Mouse (Mus musculus) myocyte (in vitro differentiated cells): Measurements from ENCODE around the gene Fbn1. TPM values are rescaled to one million over a fixed set of nuclear protein-coding genes. Genes with fewer than 3 reads are reported as not detected.

Experiments used
- H3K27me3 ChIP-seq: one replicate; pipeline ENCODE4 v1.6.1; 2011; ENCODE audit not compliant: control insufficient read depth, insufficient read depth, insufficient read length
- H3K36me3 ChIP-seq: one replicate; pipeline ENCODE4 v1.6.1; 2011; ENCODE audit not compliant: control insufficient read depth, insufficient read depth
- H3K4me2 ChIP-seq: one replicate; pipeline ENCODE4 v1.6.1; 2011; ENCODE audit warnings: low read depth, control low read depth
- H3K4me3 ChIP-seq: one replicate; pipeline ENCODE4 v1.5.1; 2011; ENCODE audit warnings: mild to moderate bottlenecking, control low read depth, moderate library complexity
- H3K79me2 ChIP-seq: one replicate; pipeline ENCODE4 v1.6.1; 2011; ENCODE audit not compliant: control insufficient read depth, insufficient read depth
- H3ac ChIP-seq: one replicate; pipeline ENCODE4 v1.6.1; 2011; ENCODE audit not compliant: control insufficient read depth, insufficient read length
- CEBPB ChIP-seq: IDR thresholded peaks from 2 replicates; pipeline ENCODE4 v1.6.1; 2011; ENCODE audit warnings: mild to moderate bottlenecking, moderate library complexity; ENCODE audit not compliant: poor library complexity, insufficient read depth, severe bottlenecking
- E2F4 ChIP-seq: IDR thresholded peaks from one replicate; pipeline ENCODE4 v1.6.1; 2011; ENCODE audit warnings: mild to moderate bottlenecking, control low read depth, moderate library complexity; ENCODE audit not compliant: insufficient read depth
- MAX ChIP-seq: IDR thresholded peaks from one replicate; pipeline ENCODE4 v1.6.1; 2011; ENCODE audit warnings: low read depth, mild to moderate bottlenecking, control low read depth
- MYOD1 ChIP-seq, 3 experiments: IDR thresholded peaks; one replicate each; pipeline ENCODE4 v1.6.1; 2011; ENCODE audit warnings: control low read depth in 2 of 3, low read depth in 2 of 3, mild to moderate bottlenecking in 2 of 3, moderate library complexity in 1 of 3; ENCODE audit not compliant: insufficient read length in 2 of 3, control insufficient read depth in 1 of 3
- MYOG ChIP-seq, 3 experiments: IDR thresholded peaks; one replicate each; pipeline ENCODE4 v1.6.1; 2011; ENCODE audit warnings: control low read depth in 2 of 3, low read depth in 2 of 3, mild to moderate bottlenecking in 2 of 3; ENCODE audit not compliant: insufficient read length in 2 of 3, control insufficient read depth in 1 of 3, insufficient read depth in 1 of 3
- POLR2A ChIP-seq: IDR thresholded peaks from one replicate; pipeline ENCODE4 v1.6.1; 2011; ENCODE audit warnings: low read depth, mild to moderate bottlenecking, control low read depth, moderate library complexity; ENCODE audit not compliant: insufficient read length
- POLR2AphosphoS2 ChIP-seq: IDR thresholded peaks from one replicate; pipeline ENCODE4 v1.6.1; 2011; ENCODE audit warnings: low read depth, control low read depth; ENCODE audit not compliant: insufficient read length
- REST ChIP-seq: IDR thresholded peaks from one replicate; pipeline ENCODE4 v1.6.1; 2011; ENCODE audit warnings: mild to moderate bottlenecking, control low read depth, moderate library complexity; ENCODE audit not compliant: insufficient read depth, insufficient read length
- SRF ChIP-seq: IDR thresholded peaks from one replicate; pipeline ENCODE4 v1.6.1; 2011; ENCODE audit warnings: low read depth; ENCODE audit not compliant: control insufficient read depth, insufficient read length
- TCF12 ChIP-seq: IDR thresholded peaks from one replicate; pipeline ENCODE4 v1.6.1; 2011; ENCODE audit warnings: mild to moderate bottlenecking, control low read depth; ENCODE audit not compliant: poor library complexity, insufficient read depth, severe bottlenecking
- TCF3 ChIP-seq: IDR thresholded peaks from one replicate; pipeline ENCODE4 v1.6.1; 2011; ENCODE audit warnings: low read depth, control low read depth; ENCODE audit not compliant: insufficient read length
- USF1 ChIP-seq: IDR thresholded peaks from one replicate; pipeline ENCODE4 v1.6.1; 2011; ENCODE audit warnings: low read depth, mild to moderate bottlenecking, control low read depth, moderate library complexity
- polyA plus RNA-seq: library from polyadenylated mRNA; unstranded; fragments of >200 nt; fragmentation: generic; extraction: Trizol; gene quantifications from one replicate; pipeline ENCODE4 v1.2.1, GENCODE M21; 2012; ENCODE audit warnings: missing spikeins

The Fbn1 gene
- polyA plus RNA-seq, 1 experiment: 125 TPM

GRCm38 (mm10) chr2:125321071-125321470 is 186.7 kb downstream of the Fbn1 start:
- Histone ChIP-seq H3ac (no peak overlapping the region), H3K79me2 (no peaks in the 10 kb centered on the region), H3K36me3 (peaks cover 40% of the 10 kb centered on the region), H3K4me2 (no peak overlapping the region), H3K27me3 (no peaks in the 10 kb centered on the region), H3K4me3 (no peak overlapping the region)
- TF ChIP-seq TCF12 (no peak), USF1 (no peak), REST (no peak), POLR2AphosphoS2 (no peak)

DNA sequence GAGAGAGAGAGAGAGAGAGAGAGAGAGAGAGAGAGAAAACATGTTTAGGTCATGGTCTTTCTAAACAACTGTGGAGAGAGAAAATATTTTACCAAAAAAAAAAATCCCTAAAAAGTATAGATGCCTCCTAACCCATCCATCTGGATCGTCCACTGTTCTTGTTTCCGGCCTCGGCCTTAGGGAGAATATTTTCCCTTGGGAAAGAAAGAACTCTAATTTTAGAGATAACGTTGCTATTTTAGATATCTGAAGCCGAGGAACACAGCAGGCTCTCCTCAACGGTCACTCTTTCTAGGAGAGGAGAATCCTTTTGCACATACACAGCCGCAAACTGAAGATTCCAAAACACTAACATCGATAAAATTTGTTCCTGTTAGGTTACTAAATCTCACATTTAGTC is 188.1 kb downstream of the Fbn1 start:
- Histone ChIP-seq H3K27me3 (no peaks in the 10 kb centered on the region), H3K79me2 (no peaks in the 10 kb centered on the region), H3ac (no peak overlapping the region), H3K36me3 (peaks cover 41% of the 10 kb centered on the region), H3K4me2 (no peak overlapping the region), H3K4me3 (no peak overlapping the region)
- TF ChIP-seq USF1 (no peak), SRF (no peak), E2F4 (no peak), TCF3 (no peak), POLR2AphosphoS2 (no peak), REST (no peak), MYOG (IDR thresholded peaks at IDR 0.05; ENCODE audit: control insufficient read depth in 1 of 3, insufficient read depth in 1 of 3, insufficient read length in 2 of 3, low read depth in 2 of 3) (no peak)

GRCm38 (mm10) chr2:125318371-125319061 is 189.3 kb downstream of the Fbn1 start:
- TF ChIP-seq REST (no peak), CEBPB (peak; percentile 96), USF1 (no peak), MYOD1 (IDR thresholded peaks at IDR 0.05; ENCODE audit: control insufficient read depth in 1 of 3, insufficient read length in 2 of 3, low read depth in 2 of 3) (peak in 1 of 3 experiments; percentile 11)
- H3K4me3 ChIP-seq: no peak overlapping the region
- H3K79me2 ChIP-seq: no peaks in the 10 kb centered on the region
- H3K27me3 ChIP-seq: no peaks in the 10 kb centered on the region
- H3K4me2 ChIP-seq: peak overlapping the region; percentile 49
- no peak overlapping the region for H3ac ChIP-seq
- peaks cover 38% of the 10 kb centered on the region for H3K36me3 ChIP-seq

DNA sequence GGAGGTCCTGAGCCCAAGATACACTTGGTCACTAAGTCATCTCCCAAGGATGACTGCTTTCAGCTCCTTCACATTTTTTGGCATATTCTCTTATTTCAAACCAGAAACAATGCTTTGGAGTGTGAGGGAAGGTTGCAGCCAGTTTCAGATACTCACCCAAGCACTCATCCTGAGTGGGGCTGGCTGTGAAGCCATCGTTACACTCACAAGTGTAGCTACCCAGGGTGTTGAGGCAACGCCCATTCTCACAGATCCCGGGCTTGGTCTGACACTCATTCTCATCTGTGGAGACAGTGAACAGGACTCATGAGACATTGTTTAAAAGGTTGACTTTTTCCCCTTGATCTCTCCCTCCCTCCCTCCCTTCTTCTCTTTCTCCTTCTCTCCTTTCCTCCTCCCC is 192.6 kb downstream of the Fbn1 start:
- H3K4me2 ChIP-seq: no peak overlapping the region
- H3K79me2 ChIP-seq: no peaks in the 10 kb centered on the region
- H3K27me3 ChIP-seq: no peaks in the 10 kb centered on the region
- TF ChIP-seq MYOG (IDR thresholded peaks at IDR 0.05; ENCODE audit: control insufficient read depth in 1 of 3, insufficient read depth in 1 of 3, insufficient read length in 2 of 3, low read depth in 2 of 3) (no peak), SRF (no peak), CEBPB (no peak), POLR2A (no peak), MYOD1 (IDR thresholded peaks at IDR 0.05; ENCODE audit: control insufficient read depth in 1 of 3, insufficient read length in 2 of 3, low read depth in 2 of 3) (no peak)
- H3ac ChIP-seq: no peak overlapping the region
- H3K36me3 ChIP-seq: peaks cover 42% of the 10 kb centered on the region
- no peak overlapping the region for H3K4me3 ChIP-seq

DNA sequence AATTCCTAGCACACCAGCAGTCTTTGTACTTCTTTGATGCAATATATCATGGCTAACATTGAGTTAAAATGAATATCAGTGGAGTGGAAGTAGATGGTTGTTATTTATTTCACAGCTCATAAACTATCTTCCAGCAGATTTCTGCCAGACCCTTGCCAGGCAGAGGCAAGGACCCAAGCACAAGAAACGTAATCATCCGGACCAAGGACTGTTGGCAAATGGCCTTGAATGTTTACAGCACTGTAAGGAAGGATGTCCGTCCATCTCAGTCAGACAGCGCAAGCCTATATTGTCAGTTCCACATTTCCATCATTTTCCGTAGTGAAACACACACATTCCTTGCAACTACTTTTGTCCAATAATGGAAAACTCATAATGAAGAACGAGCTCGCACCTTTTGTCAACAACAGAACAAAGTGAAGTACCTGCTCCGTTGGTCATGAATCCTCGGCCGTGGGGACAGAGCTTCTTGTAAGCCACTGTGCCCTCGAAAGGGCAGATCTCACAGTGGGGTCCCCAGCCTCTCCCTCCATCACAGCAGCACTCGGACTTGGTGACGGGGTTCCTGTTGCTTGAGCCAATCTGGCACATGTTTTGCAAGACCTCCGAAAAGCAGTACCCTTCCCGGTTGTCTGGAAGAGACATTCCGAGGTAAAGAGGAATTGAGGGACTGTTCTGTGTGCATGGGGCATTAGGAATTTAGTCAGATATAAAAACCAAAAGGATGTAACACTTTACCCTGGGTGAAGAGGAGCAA is 193.4 kb downstream of the Fbn1 start:
- H3K27me3 ChIP-seq: no peaks in the 10 kb centered on the region
- no peak overlapping the region for H3K4me3 ChIP-seq
- H3K79me2 ChIP-seq: no peaks in the 10 kb centered on the region
- no peak overlapping the region for H3ac ChIP-seq
- H3K36me3 ChIP-seq: peaks cover 43% of the 10 kb centered on the region
- TF ChIP-seq TCF12 (no peak), SRF (no peak), POLR2A (no peak), TCF3 (no peak), USF1 (no peak), CEBPB (no peak), POLR2AphosphoS2 (no peak), E2F4 (no peak), MYOD1 (IDR thresholded peaks at IDR 0.05; ENCODE audit: control insufficient read depth in 1 of 3, insufficient read length in 2 of 3, low read depth in 2 of 3) (no peak), REST (no peak), MYOG (IDR thresholded peaks at IDR 0.05; ENCODE audit: control insufficient read depth in 1 of 3, insufficient read depth in 1 of 3, insufficient read length in 2 of 3, low read depth in 2 of 3) (no peak), MAX (no peak)
- H3K4me2 ChIP-seq: no peak overlapping the region
